Mouse (Mus musculus): Measurements from ENCODE around the gene Etfbkmt.
"Not testable (repeated sequence)": the region's sequence is repeated elsewhere in the genome, so short reads cannot be mapped to it uniquely, and the experiment has no call there.

Etfbkmt gene

GRCm38 (mm10) chr6:149134391-149135150, 5.1 kb upstream of the Etfbkmt start:
- DNase-seq = no peak

GRCm38 (mm10) chr6:149135631-149136030, 4.0 kb upstream of the Etfbkmt start:
- no peak for DNase-seq

- no peak for DNase-seq
Observed at GRCm38 (mm10) chr6:149137936-149138335, 1.7 kb upstream of the Etfbkmt start.

- DNase-seq = no peak
Observed at GRCm38 (mm10) chr6:149139011-149139410, 638 bp upstream of the Etfbkmt start.

GRCm38 (mm10) chr6:149141393-149142173, 1.9 kb downstream of the Etfbkmt start:
- DNase-seq = peak; percentile 93

- DNase-seq = no peak
Observed at GRCm38 (mm10) chr6:149145143-149145542, 5.5 kb downstream of the Etfbkmt start.

GRCm38 (mm10) chr6:149148436-149149229, 9.0 kb downstream of the Etfbkmt start:
- no peak for DNase-seq

GRCm38 (mm10) chr6:149152119-149152518, 12.5 kb downstream of the Etfbkmt start:
- DNase-seq = no peak

GRCm38 (mm10) chr6:149153473-149154115, 13.9 kb downstream of the Etfbkmt start:
- no peak for DNase-seq

- DNase-seq = peak; percentile 13
Observed at GRCm38 (mm10) chr6:149154116-149155030, 14.7 kb downstream of the Etfbkmt start.

- DNase-seq = no peak
Observed at GRCm38 (mm10) chr6:149155031-149155841, 15.6 kb downstream of the Etfbkmt start.

- peak; percentile 43 for DNase-seq
Observed at GRCm38 (mm10) chr6:149167038-149167437, 27.4 kb downstream of the Etfbkmt start.

- no peak for DNase-seq
Observed at GRCm38 (mm10) chr6:149167672-149168071, 28.0 kb downstream of the Etfbkmt start.

- DNase-seq = no peak
Observed at GRCm38 (mm10) chr6:149168436-149168835, 28.8 kb downstream of the Etfbkmt start.

- DNase-seq = not testable (repeated sequence)
Observed at GRCm38 (mm10) chr6:149169965-149170364, 30.3 kb downstream of the Etfbkmt start.

- DNase-seq = peak; percentile 21
Observed at GRCm38 (mm10) chr6:149173831-149174625, 34.4 kb downstream of the Etfbkmt start.

- peak; percentile 53 for DNase-seq
Observed at GRCm38 (mm10) chr6:149174932-149175570, 35.4 kb downstream of the Etfbkmt start.

- DNase-seq = no peak
Observed at GRCm38 (mm10) chr6:149179064-149179463, 39.4 kb downstream of the Etfbkmt start.

GRCm38 (mm10) chr6:149184007-149184406, 44.4 kb downstream of the Etfbkmt start:
- DNase-seq = no peak
